Mouse (Mus musculus) midbrain, embryonic 15.5 days (tissue): ENCODE measurements at regions not wholly inside any gene's neighbourhood (a gene's known extent, or its start where the extent isn't known, plus 50 kb on each side); places are given as distances from the start of the nearest gene placed in this dataset.

Experiments
- ATAC-seq: fragments of 200-750 bp; cut with Nextera tagmentation; replicated peaks from 2 replicates; pipeline ENCODE4 v1.8.0; 2017; ENCODE audit warnings: moderate TSS enrichment
- H3K27ac ChIP-seq: fragments of 300-500 bp; sonication (generic); 2 replicates; pipeline ENCODE4 v1.5.1; 2015; ENCODE audit warnings: mild to moderate bottlenecking, inconsistent platforms
- H3K27me3 ChIP-seq: fragments of 300-500 bp; sonication (generic); replicated peaks from 2 replicates; pipeline ENCODE4 v1.6.1; 2015; ENCODE audit warnings: inconsistent platforms
- H3K36me3 ChIP-seq: fragments of 300-500 bp; sonication (generic); replicated peaks from 2 replicates; pipeline ENCODE4 v1.6.1; 2015; ENCODE audit warnings: inconsistent platforms
- H3K4me1 ChIP-seq: fragments of 300-500 bp; sonication (generic); 2 replicates; pipeline ENCODE4 v1.6.1; 2015; ENCODE audit warnings: inconsistent platforms
- H3K4me2 ChIP-seq: fragments of 300-500 bp; sonication (generic); 2 replicates; pipeline ENCODE4 v1.6.1; 2015; ENCODE audit warnings: inconsistent platforms, mild to moderate bottlenecking, moderate library complexity
- H3K4me3 ChIP-seq: fragments of 300-500 bp; sonication (generic); 2 replicates; pipeline ENCODE4 v1.5.1; 2015; ENCODE audit warnings: mild to moderate bottlenecking, inconsistent platforms
- H3K9ac ChIP-seq: fragments of 300-500 bp; sonication (generic); 2 replicates; pipeline ENCODE4 v1.6.1; 2015; ENCODE audit warnings: mild to moderate bottlenecking, inconsistent platforms
- H3K9me3 ChIP-seq: fragments of 300-500 bp; sonication (generic); 2 replicates; pipeline ENCODE4 v1.6.1; 2016; ENCODE audit warnings: inconsistent platforms
- WGBS: fragments of 180-500 bp; shearing (Covaris S2); methylation state at CpG from one replicate; pipeline ENCODE4 v1.1.7; 2015; ENCODE audit warnings: mixed read lengths; 5-methylcytosine and 5-hydroxymethylcytosine counted together

- H3K4me1 ChIP-seq, result 0 out of 2 replicates have a peak, but pooled peaks cover 3% of the 10 kb centered on the region
- WGBS, result 43% methylated on average over 14 of the region's 14 CpGs
- peak; percentile 83 for ATAC-seq
- no peaks in the 10 kb centered on the region for H3K27me3 ChIP-seq
- no peak overlapping the region for H3K27ac ChIP-seq
- H3K36me3 ChIP-seq, result no peaks in the 10 kb centered on the region
- no peaks in the 10 kb centered on the region for H3K9me3 ChIP-seq
- H3K9ac ChIP-seq, result no peak overlapping the region
- no peak overlapping the region for H3K4me3 ChIP-seq
- no peak overlapping the region for H3K4me2 ChIP-seq
Measured at GRCm38 (mm10) chr8:12078679-12079566, 199.7 kb upstream of the A230072I06Rik start.

GRCm38 (mm10) chr8:12081536-12081935 lies 197.1 kb upstream of the A230072I06Rik start:
- H3K4me3 ChIP-seq, result no peak overlapping the region
- H3K9ac ChIP-seq, result no peak overlapping the region
- no peak for ATAC-seq
- no peak overlapping the region for H3K27ac ChIP-seq
- WGBS, result 84% methylated on average over 5 of the region's 5 CpGs
- no peaks in the 10 kb centered on the region for H3K9me3 ChIP-seq
- no peaks in the 10 kb centered on the region for H3K27me3 ChIP-seq
- H3K4me1 ChIP-seq, result 0 out of 2 replicates have a peak, but pooled peaks cover 3% of the 10 kb centered on the region
- no peak overlapping the region for H3K4me2 ChIP-seq
- H3K36me3 ChIP-seq, result no peaks in the 10 kb centered on the region

GRCm38 (mm10) chr8:12087192-12087800 lies 191.3 kb upstream of the A230072I06Rik start:
- Histone ChIP-seq H3K4me3 (no peak overlapping the region), H3K36me3 (no peaks in the 10 kb centered on the region), H3K27me3 (no peaks in the 10 kb centered on the region), H3K4me1 (peaks cover 6% of the 10 kb centered on the region), H3K9me3 (no peaks in the 10 kb centered on the region), H3K4me2 (no peak overlapping the region), H3K9ac (no peak overlapping the region), H3K27ac (no peak overlapping the region)
- no peak for ATAC-seq
- 39% methylated on average over 10 of the region's 10 CpGs for WGBS

- Histone ChIP-seq H3K9me3 (no peaks in the 10 kb centered on the region), H3K4me2 (no peak overlapping the region), H3K27me3 (peaks cover 11% of the 10 kb centered on the region), H3K4me1 (peaks cover 8% of the 10 kb centered on the region), H3K27ac (no peak overlapping the region), H3K9ac (no peak overlapping the region), H3K36me3 (no peaks in the 10 kb centered on the region), H3K4me3 (no peak overlapping the region)
- 82% methylated on average over 8 of the region's 8 CpGs for WGBS
- no peak for ATAC-seq
Measured at GRCm38 (mm10) chr8:12100145-12100544, 178.5 kb upstream of the A230072I06Rik start.

- no peaks in the 10 kb centered on the region for H3K36me3 ChIP-seq
Measured at GRCm38 (mm10) chr8:12103296-12103695, 175.3 kb upstream of the A230072I06Rik start.

GRCm38 (mm10) chr8:12105106-12105901 lies 173.3 kb upstream of the A230072I06Rik start:
- Histone ChIP-seq H3K4me2 (0 out of 2 replicates have a peak overlapping the region, but pooled peaks have one; percentile 2), H3K36me3 (no peaks in the 10 kb centered on the region), H3K27ac (no peak overlapping the region), H3K4me1 (peaks cover 28% of the 10 kb centered on the region), H3K27me3 (peaks cover 16% of the 10 kb centered on the region), H3K4me3 (no peak overlapping the region), H3K9me3 (no peaks in the 10 kb centered on the region), H3K9ac (no peak overlapping the region)
- ATAC-seq, result peak; percentile 51
- 6% methylated on average over 15 of the region's 15 CpGs for WGBS

More at GRCm38 (mm10) chr8:12103296-12103695, 175.3 kb upstream of the A230072I06Rik start:
- Histone ChIP-seq H3K27ac (no peak overlapping the region), H3K4me2 (no peak overlapping the region), H3K4me1 (peaks cover 17% of the 10 kb centered on the region), H3K9me3 (no peaks in the 10 kb centered on the region), H3K4me3 (no peak overlapping the region), H3K27me3 (peaks cover 16% of the 10 kb centered on the region), H3K9ac (no peak overlapping the region)
- WGBS, result 37% methylated on average over 4 of the region's 4 CpGs
- ATAC-seq, result no peak

GRCm38 (mm10) chr8:12108578-12108977 lies 170.0 kb upstream of the A230072I06Rik start:
- H3K27me3 ChIP-seq, result peaks cover 14% of the 10 kb centered on the region
- no peaks in the 10 kb centered on the region for H3K36me3 ChIP-seq
- H3K4me3 ChIP-seq, result no peak overlapping the region
- no peak overlapping the region for H3K4me2 ChIP-seq
- no peaks in the 10 kb centered on the region for H3K9me3 ChIP-seq
- ATAC-seq, result no peak
- H3K9ac ChIP-seq, result no peak overlapping the region
- WGBS, result 71% methylated on average over 5 of the region's 5 CpGs
- H3K27ac ChIP-seq, result no peak overlapping the region
- H3K4me1 ChIP-seq, result peaks cover 25% of the 10 kb centered on the region

GRCm38 (mm10) chr8:12111626-12112025 lies 167.0 kb upstream of the A230072I06Rik start:
- Histone ChIP-seq H3K27ac (no peak overlapping the region), H3K27me3 (peaks cover 10% of the 10 kb centered on the region), H3K4me1 (peaks cover 11% of the 10 kb centered on the region), H3K9ac (no peak overlapping the region), H3K9me3 (no peaks in the 10 kb centered on the region), H3K36me3 (no peaks in the 10 kb centered on the region), H3K4me2 (no peak overlapping the region), H3K4me3 (no peak overlapping the region)
- ATAC-seq, result no peak
- 86% methylated on average over 10 of the region's 10 CpGs for WGBS

GRCm38 (mm10) chr8:12113023-12113422 lies 165.6 kb upstream of the A230072I06Rik start:
- no peak overlapping the region for H3K27ac ChIP-seq
- no peak overlapping the region for H3K9ac ChIP-seq
- no peak overlapping the region for H3K4me2 ChIP-seq
- no peaks in the 10 kb centered on the region for H3K36me3 ChIP-seq
- WGBS, result 35% methylated on average over 8 of the region's 8 CpGs
- no peak overlapping the region for H3K4me3 ChIP-seq
- H3K9me3 ChIP-seq, result no peaks in the 10 kb centered on the region
- H3K4me1 ChIP-seq, result peaks cover 11% of the 10 kb centered on the region
- H3K27me3 ChIP-seq, result peaks cover 8% of the 10 kb centered on the region
- ATAC-seq, result no peak

- H3K27ac ChIP-seq, result peak overlapping the region; percentile 75
- ATAC-seq, result peak; percentile 90
- H3K4me2 ChIP-seq, result peak overlapping the region; percentile 35
- no peak overlapping the region for H3K9ac ChIP-seq
- H3K4me3 ChIP-seq, result no peak overlapping the region
- WGBS, result 7% methylated on average over 11 of the region's 11 CpGs
- H3K4me1 ChIP-seq, result peaks cover 28% of the 10 kb centered on the region
- peaks cover 18% of the 10 kb centered on the region for H3K27me3 ChIP-seq
- H3K9me3 ChIP-seq, result 0 out of 2 replicates have a peak, but pooled peaks cover under 1% of the 10 kb centered on the region
- no peaks in the 10 kb centered on the region for H3K36me3 ChIP-seq
Measured at GRCm38 (mm10) chr8:12126374-12127001, 152.1 kb upstream of the A230072I06Rik start.

- peak; percentile 46 for ATAC-seq
- H3K4me2 ChIP-seq, result peak overlapping the region; percentile 35; the same call in 1 of the 2 replicates
- peaks cover 20% of the 10 kb centered on the region for H3K27me3 ChIP-seq
- no peak overlapping the region for H3K9ac ChIP-seq
- no peaks in the 10 kb centered on the region for H3K9me3 ChIP-seq
- H3K27ac ChIP-seq, result peak overlapping the region; percentile 75
- H3K36me3 ChIP-seq, result no peaks in the 10 kb centered on the region
- WGBS, result 7% methylated on average over 14 of the region's 14 CpGs
- H3K4me1 ChIP-seq, result peaks cover 28% of the 10 kb centered on the region
- no peak overlapping the region for H3K4me3 ChIP-seq
Measured at GRCm38 (mm10) chr8:12127106-12127800, 151.4 kb upstream of the A230072I06Rik start.
